Mouse (Mus musculus) heart, embryonic 10.5 days (tissue): ENCODE data around the gene Scd3. TPM values are rescaled to one million over a fixed set of nuclear protein-coding genes. Genes with fewer than 3 reads are reported as not detected.

Source experiments
- polyA plus RNA-seq: library from polyadenylated mRNA; unstranded; fragments of >200 nt; fragmentation: Nextera tagmentation; extraction: Ambion mirVana; gene quantifications from 2 replicates; pipeline ENCODE4 v1.2.1, GENCODE M21; 2016

Scd3 gene
- polyA plus RNA-seq, 1 experiment from 2014 or later = 0.64 TPM

Other genes with a start within 250 kb of the Scd3 start
- gene Cpn1, start 216.7 kb upstream of the Scd3 start, polyA plus RNA-seq = 0.80 and 12.9 TPM in 2 replicates
- gene Cyp2c23, start 174.1 kb upstream of the Scd3 start, polyA plus RNA-seq = 0.11 TPM in 1 of 2 replicates, not detected in the other
- gene Erlin1, start 133.5 kb upstream of the Scd3 start, polyA plus RNA-seq = 18.6 and 24.6 TPM in 2 replicates
- gene Chuk, start 95.8 kb upstream of the Scd3 start, polyA plus RNA-seq = 36.8 and 47.0 TPM in 2 replicates
- 21.9 and 23.8 TPM in 2 replicates for gene Cwf19l1, start 67.4 kb upstream of the Scd3 start, polyA plus RNA-seq
- gene Bloc1s2, start 56.8 kb upstream of the Scd3 start, polyA plus RNA-seq = 69.0 and 91.3 TPM in 2 replicates
- gene Pkd2l1, start 10.8 kb upstream of the Scd3 start, polyA plus RNA-seq = not detected in 2 replicates
- 195 and 207 TPM in 2 replicates for gene Scd2, start 90.4 kb downstream of the Scd3 start, polyA plus RNA-seq
- 0.06 and 0.16 TPM in 2 replicates for gene Scd4, start 129.8 kb downstream of the Scd3 start, polyA plus RNA-seq
- 2.5 and 5.5 TPM in 2 replicates for gene Scd1, start 204.6 kb downstream of the Scd3 start, polyA plus RNA-seq